Mouse (Mus musculus): ENCODE data around the gene Cdk17.

DNA sequence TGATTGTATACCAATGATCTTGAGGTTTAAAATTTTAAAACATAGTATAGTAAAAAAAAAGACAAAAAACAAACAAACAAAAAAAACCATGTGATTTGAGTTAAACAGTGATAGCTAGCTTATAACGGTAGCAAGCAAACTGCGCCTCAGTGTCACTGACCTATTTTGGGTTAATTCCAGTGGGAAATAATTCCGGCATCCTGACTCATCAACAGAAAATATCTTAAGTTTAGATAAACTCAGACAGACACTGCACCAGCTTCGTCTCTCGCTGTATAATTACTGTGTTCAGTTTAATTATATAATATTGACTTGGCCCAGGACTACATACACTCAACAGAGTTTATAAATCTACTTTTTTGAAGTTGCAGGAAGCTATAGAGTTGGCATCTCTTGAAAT, 71.2 kb downstream of the Cdk17 start:
- TF ChIP-seq POLR2A (IDR thresholded peaks at IDR 0.05; ENCODE audit: control insufficient read depth, low read depth, low read length) (no peak), CTCF (IDR thresholded peaks at IDR 0.05; ENCODE audit: control insufficient read depth, insufficient read depth, insufficient replicate concordance, low read depth, low read length) (no peak)
